Mouse (Mus musculus): ENCODE results near the gene Tmem201. TPM values are rescaled to one million over a fixed set of nuclear protein-coding genes. Genes with fewer than 3 reads are reported as not detected.

Gene Tmem201
- 28.3 and 29.1 TPM in 2 replicates for polyA plus RNA-seq (2014; fragmentation: Nextera tagmentation; extraction: Ambion mirVana)

- peak; percentile 88 for ATAC-seq (ENCODE audit: low FRiP score, low TSS enrichment)
- H3K27me3 ChIP-seq (ENCODE audit: control insufficient read depth, insufficient read depth, low read length) = no peaks in the 10 kb centered on the region
- peak within 1 kb of the TSS; percentile 81 for H3K9ac ChIP-seq (ENCODE audit: low read depth, low read length)
- H3K4me2 ChIP-seq (replicated peaks; ENCODE audit: low read depth, low read length) = peak within 1 kb of the TSS; percentile 72
- H3K9me3 ChIP-seq (ENCODE audit: control insufficient read depth, low read length) = no peaks in the 10 kb centered on the region
- H3K4me1 ChIP-seq (ENCODE audit: control insufficient read depth, insufficient read depth, low read length) = peaks cover 42% of the 10 kb centered on the region
- H3K27ac ChIP-seq (ENCODE audit: low read depth, low read length) = peak within 1 kb of the TSS; percentile 60; the same call in 1 of the 2 replicates
- H3K36me3 ChIP-seq (ENCODE audit: control insufficient read depth, insufficient read depth, low read length) = peaks cover 8% of the 10 kb centered on the region; the same call in 1 of the 2 replicates
- H3K4me3 ChIP-seq (ENCODE audit: low read length) = peak within 1 kb of the TSS; percentile 58
- under 1% methylated on average over 80 of the region's 97 CpGs for WGBS
Measured at GRCm38 (mm10) chr4:149737383-149738324, at the start of gene Tmem201. TSS of gene Tmem201 (minus strand) at chr4:149738044.

- no peak overlapping the region for H3K4me2 ChIP-seq (replicated peaks; ENCODE audit: low read depth, low read length)
- H3K9me3 ChIP-seq (ENCODE audit: control insufficient read depth, low read length) = no peaks in the 10 kb centered on the region
- H3K36me3 ChIP-seq (ENCODE audit: control insufficient read depth, insufficient read depth, low read length) = no peaks in the 10 kb centered on the region
- 89% methylated on average over 5 of the region's 5 CpGs for WGBS
- H3K4me1 ChIP-seq (ENCODE audit: control insufficient read depth, insufficient read depth, low read length) = peaks cover 4% of the 10 kb centered on the region; the same call in 1 of the 2 replicates
- H3K9ac ChIP-seq (ENCODE audit: low read depth, low read length) = no peak overlapping the region
- no peak overlapping the region for H3K4me3 ChIP-seq (ENCODE audit: low read length)
- ATAC-seq (ENCODE audit: low FRiP score, low TSS enrichment) = no peak
- H3K27ac ChIP-seq (ENCODE audit: low read depth, low read length) = no peak overlapping the region
- no peaks in the 10 kb centered on the region for H3K27me3 ChIP-seq (ENCODE audit: control insufficient read depth, insufficient read depth, low read length)
Measured at GRCm38 (mm10) chr4:149784901-149785300, 47.1 kb upstream of the Tmem201 start.

GRCm38 (mm10) chr4:149784371-149784770, 46.5 kb upstream of the Tmem201 start:
- H3K27ac ChIP-seq (ENCODE audit: low read depth, low read length) = no peak overlapping the region
- H3K36me3 ChIP-seq (ENCODE audit: control insufficient read depth, insufficient read depth, low read length) = no peaks in the 10 kb centered on the region
- H3K9ac ChIP-seq (ENCODE audit: low read depth, low read length) = no peak overlapping the region
- H3K4me2 ChIP-seq (replicated peaks; ENCODE audit: low read depth, low read length) = no peak overlapping the region
- no peaks in the 10 kb centered on the region for H3K27me3 ChIP-seq (ENCODE audit: control insufficient read depth, insufficient read depth, low read length)
- 82% methylated on average over 9 of the region's 9 CpGs for WGBS
- no peak for ATAC-seq (ENCODE audit: low FRiP score, low TSS enrichment)
- peaks cover 4% of the 10 kb centered on the region; the same call in 1 of the 2 replicates for H3K4me1 ChIP-seq (ENCODE audit: control insufficient read depth, insufficient read depth, low read length)
- H3K9me3 ChIP-seq (ENCODE audit: control insufficient read depth, low read length) = no peaks in the 10 kb centered on the region
- no peak overlapping the region for H3K4me3 ChIP-seq (ENCODE audit: low read length)

- H3K27me3 ChIP-seq (ENCODE audit: control insufficient read depth, insufficient read depth, low read length) = no peaks in the 10 kb centered on the region
- no peak overlapping the region for H3K27ac ChIP-seq (ENCODE audit: low read depth, low read length)
- H3K4me2 ChIP-seq (replicated peaks; ENCODE audit: low read depth, low read length) = no peak overlapping the region
- H3K9ac ChIP-seq (ENCODE audit: low read depth, low read length) = no peak overlapping the region
- WGBS = 71% methylated on average over 8 of the region's 8 CpGs
- peaks cover 4% of the 10 kb centered on the region; the same call in 1 of the 2 replicates for H3K4me1 ChIP-seq (ENCODE audit: control insufficient read depth, insufficient read depth, low read length)
- no peaks in the 10 kb centered on the region for H3K36me3 ChIP-seq (ENCODE audit: control insufficient read depth, insufficient read depth, low read length)
- no peak for ATAC-seq (ENCODE audit: low FRiP score, low TSS enrichment)
- H3K4me3 ChIP-seq (ENCODE audit: low read length) = no peak overlapping the region
- H3K9me3 ChIP-seq (ENCODE audit: control insufficient read depth, low read length) = no peaks in the 10 kb centered on the region
Measured at GRCm38 (mm10) chr4:149782975-149783374, 45.1 kb upstream of the Tmem201 start.

- Histone ChIP-seq H3K36me3 (ENCODE audit: control insufficient read depth, insufficient read depth, low read length) (no peaks in the 10 kb centered on the region), H3K9me3 (ENCODE audit: control insufficient read depth, low read length) (no peaks in the 10 kb centered on the region), H3K4me3 (ENCODE audit: low read length) (no peak overlapping the region), H3K4me1 (ENCODE audit: control insufficient read depth, insufficient read depth, low read length) (peaks cover 4% of the 10 kb centered on the region; the same call in 1 of the 2 replicates), H3K27me3 (ENCODE audit: control insufficient read depth, insufficient read depth, low read length) (no peaks in the 10 kb centered on the region), H3K27ac (ENCODE audit: low read depth, low read length) (no peak overlapping the region), H3K9ac (ENCODE audit: low read depth, low read length) (no peak overlapping the region), H3K4me2 (replicated peaks; ENCODE audit: low read depth, low read length) (no peak overlapping the region)
- ATAC-seq (ENCODE audit: low FRiP score, low TSS enrichment) = no peak
- WGBS = 53% methylated on average over 13 of the region's 13 CpGs
Measured at GRCm38 (mm10) chr4:149780565-149781356, 42.9 kb upstream of the Tmem201 start.

- H3K36me3 ChIP-seq (ENCODE audit: control insufficient read depth, insufficient read depth, low read length) = no peaks in the 10 kb centered on the region
- ATAC-seq (ENCODE audit: low FRiP score, low TSS enrichment) = no peak
- H3K4me2 ChIP-seq (replicated peaks; ENCODE audit: low read depth, low read length) = no peak overlapping the region
- no peak overlapping the region for H3K9ac ChIP-seq (ENCODE audit: low read depth, low read length)
- H3K27ac ChIP-seq (ENCODE audit: low read depth, low read length) = no peak overlapping the region
- WGBS = 82% methylated on average over 9 of the region's 9 CpGs
- no peaks in the 10 kb centered on the region for H3K9me3 ChIP-seq (ENCODE audit: control insufficient read depth, low read length)
- peaks cover 4% of the 10 kb centered on the region; the same call in 1 of the 2 replicates for H3K4me1 ChIP-seq (ENCODE audit: control insufficient read depth, insufficient read depth, low read length)
- no peak overlapping the region for H3K4me3 ChIP-seq (ENCODE audit: low read length)
- no peaks in the 10 kb centered on the region for H3K27me3 ChIP-seq (ENCODE audit: control insufficient read depth, insufficient read depth, low read length)
Measured at GRCm38 (mm10) chr4:149779966-149780365, 42.1 kb upstream of the Tmem201 start.

GRCm38 (mm10) chr4:149777126-149777525, 39.3 kb upstream of the Tmem201 start:
- ATAC-seq (ENCODE audit: low FRiP score, low TSS enrichment) = no peak
- H3K36me3 ChIP-seq (ENCODE audit: control insufficient read depth, insufficient read depth, low read length) = no peaks in the 10 kb centered on the region
- no peaks in the 10 kb centered on the region for H3K9me3 ChIP-seq (ENCODE audit: control insufficient read depth, low read length)
- no peak overlapping the region for H3K4me2 ChIP-seq (replicated peaks; ENCODE audit: low read depth, low read length)
- no peaks in the 10 kb centered on the region for H3K27me3 ChIP-seq (ENCODE audit: control insufficient read depth, insufficient read depth, low read length)
- peaks cover 14% of the 10 kb centered on the region for H3K4me1 ChIP-seq (ENCODE audit: control insufficient read depth, insufficient read depth, low read length)
- WGBS = 82% methylated on average over 9 of the region's 9 CpGs
- no peak overlapping the region for H3K27ac ChIP-seq (ENCODE audit: low read depth, low read length)
- no peak overlapping the region for H3K4me3 ChIP-seq (ENCODE audit: low read length)
- no peak overlapping the region for H3K9ac ChIP-seq (ENCODE audit: low read depth, low read length)

- no peak for ATAC-seq (ENCODE audit: low FRiP score, low TSS enrichment)
Measured at GRCm38 (mm10) chr4:149775760-149776362, 38.0 kb upstream of the Tmem201 start.

More at GRCm38 (mm10) chr4:149775760-149776362, 38.0 kb upstream of the Tmem201 start:
- no peak overlapping the region for H3K4me2 ChIP-seq (replicated peaks; ENCODE audit: low read depth, low read length)
- 0 out of 2 replicates have a peak overlapping the region, but pooled peaks have one; percentile 30 for H3K27ac ChIP-seq (ENCODE audit: low read depth, low read length)
- H3K4me1 ChIP-seq (ENCODE audit: control insufficient read depth, insufficient read depth, low read length) = peaks cover 14% of the 10 kb centered on the region
- no peak overlapping the region for H3K9ac ChIP-seq (ENCODE audit: low read depth, low read length)
- H3K4me3 ChIP-seq (ENCODE audit: low read length) = no peak overlapping the region
- no peaks in the 10 kb centered on the region for H3K27me3 ChIP-seq (ENCODE audit: control insufficient read depth, insufficient read depth, low read length)
- H3K9me3 ChIP-seq (ENCODE audit: control insufficient read depth, low read length) = no peaks in the 10 kb centered on the region
- WGBS = 23% methylated on average over 8 of the region's 8 CpGs
- no peaks in the 10 kb centered on the region for H3K36me3 ChIP-seq (ENCODE audit: control insufficient read depth, insufficient read depth, low read length)
